Mouse (Mus musculus): Measurements from ENCODE around the gene Fam151b. TPM values are rescaled to one million over a fixed set of nuclear protein-coding genes. Genes with fewer than 3 reads are reported as not detected.

Fam151b gene
- total RNA-seq, 4 experiments from 2014 or later, result 2.1 to 2.5 (median 2.1) TPM

DNA sequence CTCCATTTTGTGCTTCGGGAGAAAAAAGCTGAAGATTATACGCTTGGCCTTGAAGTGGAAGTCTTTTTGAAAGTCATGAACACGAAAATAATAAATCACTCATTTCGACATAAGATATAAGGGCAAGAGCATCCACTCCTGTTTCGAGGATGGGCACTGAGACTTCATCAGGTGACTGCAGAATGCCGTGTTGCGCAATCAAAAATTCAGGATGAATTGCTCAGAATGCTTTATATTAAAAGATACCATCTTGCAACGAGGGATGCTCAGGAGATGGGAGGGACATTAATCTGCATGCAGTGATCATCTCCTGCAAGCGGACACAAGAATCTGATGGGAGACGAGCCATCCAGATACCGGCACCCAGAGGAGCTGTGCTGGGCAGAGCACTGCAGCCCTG is 64.2 kb downstream of the Fam151b start:
- no peak for DNase-seq (ENCODE audit: low spot score)

DNA sequence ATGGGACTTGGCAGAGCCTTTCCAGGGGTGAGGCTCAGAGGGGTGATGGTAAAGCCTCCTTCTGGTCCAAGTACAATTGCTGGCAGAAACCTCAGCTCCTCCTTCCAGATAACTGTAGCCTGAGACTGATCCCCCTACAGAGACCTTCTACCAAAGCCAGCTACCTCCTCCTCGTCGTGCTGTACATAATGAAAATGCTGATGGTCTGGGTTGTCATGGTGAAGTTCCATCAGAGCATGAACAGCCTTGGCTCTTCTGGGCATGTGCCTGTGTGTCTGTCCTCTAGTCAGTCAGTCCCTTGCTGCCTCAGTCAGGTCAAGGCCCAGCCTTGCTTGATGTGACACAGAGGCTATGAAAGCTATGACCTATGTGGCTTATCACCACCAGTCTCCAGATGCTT is 73.3 kb downstream of the Fam151b start:
- DNase-seq (ENCODE audit: low spot score), result no peak

DNA sequence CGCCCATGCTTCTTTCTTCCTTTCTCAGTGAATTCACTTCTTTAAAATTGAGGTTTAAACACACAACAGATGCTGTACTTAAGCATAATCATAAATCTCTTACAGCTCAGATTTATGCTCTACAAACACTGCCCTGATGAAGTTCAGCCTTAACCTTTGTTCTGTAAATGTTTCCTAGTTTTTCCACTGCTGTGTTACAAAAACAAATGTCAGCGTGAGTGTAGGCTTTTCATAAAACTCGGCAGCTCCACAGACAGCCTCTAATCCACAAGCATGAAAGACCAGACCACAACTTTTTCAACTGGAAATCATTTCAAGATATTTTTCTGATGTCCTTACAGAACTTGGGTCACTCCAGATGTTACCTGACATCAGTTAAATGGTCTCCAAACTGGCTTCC is 80.3 kb downstream of the Fam151b start:
- DNase-seq (ENCODE audit: low spot score), result no peak

DNA sequence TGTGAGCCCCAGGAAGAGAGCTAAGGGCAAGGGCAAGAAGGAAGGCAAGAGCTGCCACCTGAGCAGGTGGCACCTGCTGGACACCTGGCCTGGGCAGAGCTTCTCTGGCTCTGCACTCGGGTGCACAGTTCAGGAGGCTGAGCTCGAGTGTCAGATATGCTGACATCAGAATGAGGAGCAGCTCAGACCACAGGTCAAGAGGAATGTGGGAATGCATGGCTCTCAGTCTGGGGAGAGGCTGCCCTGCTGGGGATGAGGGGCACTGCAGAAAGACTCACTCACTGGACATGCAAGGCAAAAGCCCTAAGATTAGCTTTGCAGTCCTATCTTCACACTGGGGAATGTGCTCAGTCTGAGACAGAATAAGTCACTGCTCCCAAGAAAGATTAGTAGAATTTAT is 81.8 kb downstream of the Fam151b start:
- no peak for DNase-seq (ENCODE audit: low spot score)

Other genes with a start within 250 kb of the Fam151b start
- not detected for gene Gm20379, start 178.0 kb downstream of the Fam151b start, total RNA-seq (2022)
- gene Dhfr, start 129.3 kb downstream of the Fam151b start, total RNA-seq (2022), result 1 to 10 TPM in 2 of 4 experiments, under 1 TPM in 2; 0.94 to 1.1 (median 0.99) TPM
- gene Msh3, start 129.0 kb downstream of the Fam151b start, total RNA-seq (2022), result 10 to 100 TPM in 1 of 4 experiments, 1 to 10 TPM in 3; 6.7 to 10.6 (median 8.2) TPM
- not detected for gene Ankrd34b, start 58.1 kb downstream of the Fam151b start, total RNA-seq (2022)
- 10 to 100 TPM; 12.0 to 14.9 (median 12.5) TPM for gene Zfyve16, start 46.9 kb upstream of the Fam151b start, total RNA-seq (2022)
- gene Spz1, start 92.2 kb upstream of the Fam151b start, total RNA-seq (2022), result not detected
- 10 to 100 TPM; 10.2 to 11.8 (median 11.0) TPM for gene Serinc5, start 127.1 kb upstream of the Fam151b start, total RNA-seq (2022)